Mouse (Mus musculus): ENCODE measurements at regions not wholly inside any gene's neighbourhood (a gene's known extent, or its start where the extent isn't known, plus 50 kb on each side); places are given as distances from the start of the nearest gene placed in this dataset.

DNA sequence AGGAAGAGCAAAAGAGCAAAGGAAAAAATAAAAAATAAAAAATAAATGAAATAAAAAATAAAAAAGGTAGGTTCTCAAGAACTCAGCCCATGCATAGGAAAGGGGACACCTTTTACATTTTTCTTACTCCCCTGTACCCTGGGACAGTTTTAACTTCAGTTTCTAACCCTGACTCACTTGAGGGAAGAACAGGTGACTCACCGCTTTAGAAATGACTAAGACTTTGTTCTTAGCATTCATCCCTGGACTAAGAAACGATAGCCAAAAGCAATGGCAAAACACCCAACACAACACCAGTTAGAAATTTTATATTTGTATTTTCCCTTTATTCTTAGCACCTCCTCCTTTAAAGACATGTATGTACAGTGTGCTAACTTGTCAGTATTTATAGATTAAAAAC is 161.5 kb upstream of the Samsn1 start:
- DNase-seq: no peak

GRCm38 (mm10) chr16:76183105-76183504 is 161.0 kb upstream of the Samsn1 start:
- peak; percentile 11 to 20 for DNase-seq

GRCm38 (mm10) chr16:76181596-76181995 is 159.5 kb upstream of the Samsn1 start:
- DNase-seq: no peak

DNA sequence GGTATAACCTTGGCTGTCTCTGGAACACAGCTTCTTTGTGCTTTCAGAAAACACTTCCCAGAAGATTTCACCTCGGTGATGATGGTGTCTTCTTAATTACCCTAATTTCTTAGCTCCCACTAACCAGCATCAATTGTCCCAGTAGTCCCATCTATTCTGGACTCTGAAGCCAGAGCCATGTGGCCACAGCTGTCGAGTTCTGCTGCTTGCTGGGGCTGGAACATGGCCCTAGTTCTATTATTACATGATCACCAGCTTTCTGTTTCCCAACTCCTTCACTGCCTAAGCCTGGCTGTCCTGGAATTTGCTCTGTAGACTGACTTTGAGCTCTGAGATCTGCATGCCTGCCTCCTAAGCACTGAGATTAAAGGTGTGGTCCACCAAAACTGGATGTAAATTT is 145.6 kb upstream of the Samsn1 start:
- DNase-seq: no peak

DNA sequence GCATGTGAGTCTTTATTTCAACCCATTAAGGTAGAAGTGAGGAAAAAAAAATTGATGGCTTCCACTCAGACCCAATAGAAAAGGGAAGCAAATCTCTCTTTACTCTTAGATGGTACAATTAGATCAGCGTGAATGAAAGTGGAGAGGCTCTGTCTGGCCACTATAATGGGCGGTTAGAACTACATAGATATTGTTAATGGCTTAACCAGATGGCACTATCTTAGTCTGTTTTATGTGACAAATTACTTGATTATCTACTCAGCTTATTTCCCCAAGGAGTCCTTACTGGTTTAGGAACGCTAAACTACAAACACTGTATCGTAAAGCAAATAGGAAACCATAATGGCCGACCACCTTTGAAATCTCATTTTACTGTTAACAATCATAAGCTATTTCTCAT is 138.8 kb upstream of the Samsn1 start:
- no peak for DNase-seq

DNA sequence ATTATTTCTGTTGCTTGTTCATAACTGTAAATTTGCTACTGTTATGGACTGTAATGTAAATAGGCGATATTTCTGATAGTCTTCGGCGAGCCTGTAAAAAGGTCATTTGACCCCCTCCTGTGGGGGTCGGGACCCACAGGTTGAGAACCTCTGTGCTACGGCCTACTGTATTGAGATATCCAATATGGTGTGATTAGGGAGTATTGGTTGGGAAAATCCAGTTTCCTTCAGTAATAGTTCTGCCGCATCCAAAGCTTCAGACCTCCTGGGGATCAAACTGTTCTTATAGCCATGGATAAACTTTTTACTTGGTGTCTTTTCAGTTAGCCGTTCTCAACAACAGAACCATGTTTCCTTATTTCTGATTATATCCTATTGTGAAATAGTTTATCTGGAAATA is 136.5 kb upstream of the Samsn1 start:
- no peak for DNase-seq

- DNase-seq: no peak
Observed at GRCm38 (mm10) chr16:76153766-76154525, 131.9 kb upstream of the Samsn1 start.

- no peak for DNase-seq
Observed at GRCm38 (mm10) chr16:76149581-76149980, 127.5 kb upstream of the Samsn1 start.

DNA sequence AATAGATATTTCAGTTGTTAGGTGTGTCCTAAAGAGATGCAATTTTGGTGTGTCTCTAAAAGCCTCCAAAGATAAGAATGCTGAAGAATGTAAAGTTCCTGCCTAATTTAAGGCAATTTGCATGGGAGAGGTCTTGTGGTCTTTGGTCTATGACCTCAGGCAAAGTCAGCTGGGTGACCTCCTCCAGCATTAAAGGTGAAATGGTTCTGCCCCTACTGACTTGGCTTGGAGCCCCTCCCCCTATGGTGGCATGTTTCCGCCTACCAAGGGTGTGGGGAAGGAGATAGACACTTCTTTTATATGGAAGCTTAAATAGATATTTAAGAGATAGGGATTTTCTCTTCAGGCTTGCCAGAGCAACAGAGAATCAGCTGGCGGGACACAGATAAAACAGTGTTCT is 111.8 kb upstream of the Samsn1 start:
- no peak for DNase-seq

- no peak for DNase-seq
Observed at GRCm38 (mm10) chr16:76130486-76130885, 108.4 kb upstream of the Samsn1 start.

DNA sequence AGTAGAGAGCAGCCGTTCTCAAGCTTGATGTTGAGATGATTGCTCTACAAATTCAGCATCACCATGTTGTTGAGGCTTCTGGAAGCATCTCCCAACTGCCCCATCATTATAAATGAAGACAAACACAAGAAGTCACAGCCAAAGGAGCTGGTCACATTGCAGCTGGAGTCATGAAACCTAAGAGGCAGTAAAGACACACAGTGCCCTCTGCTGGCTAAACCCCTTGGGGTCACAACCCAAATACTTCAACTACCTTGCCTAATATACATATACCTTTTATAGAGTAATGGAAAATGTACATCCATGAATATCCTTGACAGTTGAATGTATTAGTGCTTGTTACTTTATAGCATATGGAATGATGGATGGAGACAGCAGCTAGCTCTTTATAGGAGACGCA is 107.9 kb upstream of the Samsn1 start:
- DNase-seq: no peak

- no peak for DNase-seq
Observed at GRCm38 (mm10) chr16:76123021-76123384, 100.9 kb upstream of the Samsn1 start.

DNA sequence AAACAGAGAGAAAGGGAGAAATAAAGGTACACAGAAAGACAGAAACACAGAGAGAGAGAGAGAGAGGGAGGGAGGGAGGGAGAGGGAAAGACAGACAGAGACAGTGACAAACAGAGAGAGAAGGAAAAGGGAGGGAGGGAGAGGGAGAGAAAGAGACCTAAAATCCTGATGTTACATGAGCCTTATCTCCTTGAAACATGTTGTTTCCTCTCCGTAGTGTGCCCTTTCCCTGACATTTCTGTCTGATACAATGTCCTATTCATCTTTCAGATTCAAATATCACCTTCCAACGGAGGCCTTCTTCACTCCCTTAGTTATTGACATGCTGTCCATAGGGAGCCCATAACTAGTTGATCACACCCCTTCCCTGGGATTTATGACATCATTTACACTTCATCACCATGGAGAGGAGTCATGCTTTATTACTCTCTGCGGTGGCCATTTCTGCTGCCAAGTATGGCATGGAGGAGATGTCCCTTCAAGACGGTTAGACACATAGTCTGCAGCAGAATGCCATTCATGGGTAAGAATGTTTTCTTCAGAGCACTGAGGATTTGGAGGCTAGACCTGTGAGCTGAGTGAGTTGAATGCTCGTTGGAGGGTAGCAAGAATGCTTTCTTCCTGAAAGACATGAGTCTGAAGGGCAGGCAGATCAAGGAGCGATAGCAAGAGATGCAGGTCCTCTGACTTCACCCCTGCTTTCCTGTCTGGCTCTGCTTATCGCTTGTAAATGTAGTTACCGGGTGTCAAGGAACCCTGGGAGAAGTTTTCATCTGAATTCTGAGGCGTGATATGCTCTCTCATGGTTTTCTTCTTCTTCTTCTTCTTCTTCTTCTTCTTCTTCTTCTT is 100.3 kb upstream of the Samsn1 start:
- no peak for DNase-seq

DNA sequence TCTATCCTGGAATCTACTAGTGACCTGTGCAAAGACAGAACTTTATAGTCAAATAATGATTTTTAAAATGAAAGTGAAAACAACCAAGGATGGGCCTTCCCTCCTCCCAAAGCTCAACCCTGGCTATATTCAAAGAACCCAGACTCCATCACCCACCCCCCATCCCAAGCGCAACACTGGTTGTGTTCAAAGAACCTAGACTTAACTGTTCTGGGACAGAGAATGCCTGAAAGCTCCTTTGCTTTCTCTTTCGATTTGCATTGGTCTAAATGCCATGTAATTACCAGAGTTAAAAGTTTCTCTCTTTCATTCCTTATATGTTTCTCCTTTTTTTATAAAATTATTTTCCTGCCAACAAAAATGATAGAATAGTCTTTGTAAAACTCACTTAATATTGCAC is 98.6 kb upstream of the Samsn1 start:
- no peak for DNase-seq

DNA sequence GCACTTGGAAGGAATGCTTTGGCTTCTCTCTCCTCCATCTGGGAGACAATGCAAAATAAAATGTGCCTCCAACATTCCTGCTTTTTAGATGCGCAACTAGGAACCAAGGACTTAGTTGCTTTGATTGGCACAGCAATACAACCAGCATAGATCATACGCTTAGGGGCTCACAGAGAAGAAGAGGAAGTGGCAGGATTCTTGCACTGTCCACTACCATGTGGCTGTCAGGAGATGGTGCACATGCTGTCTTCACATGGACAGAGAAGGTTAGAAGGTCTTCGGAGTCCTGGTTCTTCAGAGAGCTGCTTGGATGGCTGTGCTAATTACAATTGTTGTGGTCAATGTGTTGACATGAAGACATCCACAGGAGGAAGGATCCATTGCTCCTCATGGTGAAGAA is 88.3 kb upstream of the Samsn1 start:
- no peak for DNase-seq

DNA sequence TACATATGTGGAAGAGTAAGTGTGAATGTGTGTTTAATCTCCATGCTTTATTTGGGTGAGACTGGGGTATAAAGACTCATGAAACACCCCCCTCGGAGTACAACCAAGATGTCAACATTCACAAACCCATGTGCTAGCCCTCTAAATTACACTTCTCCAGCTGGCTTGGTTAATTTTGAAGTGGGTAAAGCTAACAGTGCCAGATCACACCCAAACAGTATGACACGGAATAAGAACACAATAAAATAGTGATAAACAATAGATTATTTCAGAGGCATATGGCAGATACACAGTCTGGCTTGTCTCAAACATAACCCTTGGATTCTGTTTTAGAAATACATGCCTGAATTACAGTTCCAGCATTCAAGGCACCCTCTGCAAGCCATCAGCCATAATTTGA is 86.4 kb upstream of the Samsn1 start:
- no peak for DNase-seq

GRCm38 (mm10) chr16:76104673-76105072 is 82.6 kb upstream of the Samsn1 start:
- DNase-seq: no peak

GRCm38 (mm10) chr16:76101773-76102172 is 79.7 kb upstream of the Samsn1 start:
- DNase-seq: no peak

GRCm38 (mm10) chr16:76097808-76098207 is 75.7 kb upstream of the Samsn1 start:
- DNase-seq: no peak

DNA sequence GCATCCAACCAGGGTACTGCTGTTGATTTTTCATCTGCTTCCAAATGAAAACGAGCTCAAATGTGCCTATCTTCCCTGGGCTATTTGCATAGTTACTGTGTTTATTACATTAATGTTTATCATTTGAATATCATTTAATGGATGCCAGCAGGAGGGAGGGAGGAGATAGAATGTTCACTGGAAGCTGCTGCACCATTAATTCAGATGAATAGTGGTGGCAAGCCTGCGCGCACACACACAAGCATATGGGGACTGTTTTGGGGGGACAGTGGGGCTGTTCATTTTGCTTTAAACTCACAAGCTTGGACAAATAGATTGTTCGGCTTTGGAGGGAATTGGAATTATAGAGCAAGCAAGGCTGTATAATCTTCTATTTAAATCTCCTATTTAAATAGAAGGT is 74.3 kb upstream of the Samsn1 start:
- DNase-seq: no peak

DNA sequence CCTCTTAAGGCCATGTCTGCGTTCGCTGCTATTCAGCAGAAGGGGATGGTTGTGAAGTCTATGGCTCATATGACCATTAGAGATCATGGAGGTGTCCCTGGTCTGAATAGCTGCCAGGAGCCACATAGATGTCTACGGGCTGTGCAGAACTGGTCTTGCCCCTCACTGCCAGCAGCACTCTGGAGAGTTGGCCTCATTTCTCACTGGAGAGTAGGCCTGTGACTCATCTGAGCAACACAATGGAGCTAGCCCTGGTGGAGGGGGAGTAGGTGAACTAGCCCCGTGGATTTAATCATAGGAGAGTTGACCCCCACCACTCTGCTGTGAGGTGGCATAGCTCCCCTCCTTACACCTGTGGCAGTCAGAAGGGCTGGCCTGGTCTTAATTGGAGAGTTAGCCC is 63.3 kb upstream of the Samsn1 start:
- no peak for DNase-seq

GRCm38 (mm10) chr16:76082465-76082864 is 60.4 kb upstream of the Samsn1 start:
- no peak for DNase-seq

DNA sequence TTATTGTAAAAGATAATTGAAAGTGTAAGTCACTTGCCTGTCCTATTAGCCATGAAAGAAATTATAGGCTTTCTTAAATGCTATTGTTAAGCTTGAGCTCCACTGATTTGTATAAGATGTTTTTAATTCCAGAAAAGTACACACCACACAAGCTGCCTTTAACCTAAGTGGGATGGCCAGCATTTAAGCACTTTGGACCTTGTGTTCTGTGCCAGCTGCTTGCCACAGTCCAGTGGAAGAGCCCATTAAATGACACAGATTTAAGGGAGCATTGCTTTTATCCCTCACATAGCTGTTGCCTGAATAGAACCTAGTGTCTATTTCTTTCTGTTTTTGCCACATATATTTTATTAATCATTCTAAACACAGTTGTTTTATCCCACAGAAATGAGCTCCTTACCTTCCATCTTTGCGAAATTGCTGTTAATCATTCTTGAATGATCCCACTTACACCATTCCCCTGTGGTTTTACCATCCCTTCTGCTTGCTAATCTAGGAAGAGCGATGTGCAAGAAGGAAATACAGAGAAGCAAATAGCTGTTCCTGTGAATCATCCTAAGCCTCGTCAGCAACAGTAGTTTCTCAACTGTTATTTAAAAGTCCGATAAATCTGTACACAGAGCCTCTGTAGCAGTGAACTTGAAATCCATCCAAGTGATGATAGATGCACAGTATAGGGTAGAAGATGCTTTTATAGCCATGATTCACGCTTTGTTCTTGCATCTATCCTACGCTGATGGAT is 57.9 kb upstream of the Samsn1 start:
- DNase-seq: no peak

Data from layer of hippocampus, postnatal 36 days (tissue).